Mouse (Mus musculus) urinary bladder, postnatal 10 days (tissue): ENCODE results near the gene Retreg1.

Source experiments
- DNase-seq: peaks from one replicate; pipeline ENCODE4 v3.0.0; 2022; ENCODE audit warnings: low spot score

Gene Retreg1

GRCm38 (mm10) chr15:26008621-26009020 is 165.6 kb downstream of the Retreg1 start:
- DNase-seq = no peak

DNA sequence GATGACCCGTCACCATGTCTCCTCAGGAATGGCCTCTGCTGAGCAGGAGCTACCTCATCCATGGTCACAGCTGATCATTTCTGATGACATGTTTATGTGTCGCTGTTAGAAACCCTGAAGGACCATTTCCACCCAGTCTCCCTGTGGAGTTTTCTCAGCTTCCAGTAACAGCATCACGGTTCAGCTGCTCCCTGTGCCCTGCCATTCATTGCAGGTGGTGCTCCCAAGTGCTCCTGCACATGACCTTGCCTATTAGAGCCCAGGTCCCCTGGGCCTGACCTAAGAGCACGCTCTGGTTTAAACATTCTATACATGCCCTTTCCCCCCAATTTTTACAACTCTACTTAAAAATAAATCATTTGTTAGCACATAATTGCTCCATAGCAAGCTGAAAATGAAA is 169.9 kb downstream of the Retreg1 start:
- DNase-seq = no peak

GRCm38 (mm10) chr15:26015979-26016665 is 173.1 kb downstream of the Retreg1 start:
- no peak for DNase-seq

GRCm38 (mm10) chr15:26021721-26022120 is 178.7 kb downstream of the Retreg1 start:
- DNase-seq = no peak

DNA sequence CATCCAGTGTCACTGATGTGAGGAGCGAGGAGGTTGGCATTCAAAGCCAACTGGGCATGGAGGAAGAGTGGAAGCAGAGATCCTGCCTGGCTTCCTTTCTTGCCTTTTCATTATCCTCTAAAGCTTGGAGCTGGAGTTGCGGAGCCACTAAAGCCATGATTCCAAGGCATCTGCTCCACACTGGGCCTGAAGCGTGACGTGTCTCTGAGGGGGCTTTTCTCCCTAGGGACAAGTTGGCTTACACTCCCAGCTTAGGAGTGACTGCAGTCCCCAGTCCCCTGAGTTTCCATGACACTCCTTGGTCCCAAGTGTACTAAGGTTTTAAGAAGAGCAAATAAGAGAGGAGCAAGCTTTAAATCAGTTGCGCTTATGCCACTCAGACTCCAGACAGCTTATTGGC is 179.7 kb downstream of the Retreg1 start:
- no peak for DNase-seq
